Mouse (Mus musculus): Measurements from ENCODE around the gene Cdk19. TPM values are rescaled to one million over a fixed set of nuclear protein-coding genes. Genes with fewer than 3 reads are reported as not detected.

Gene Cdk19
- polyA plus RNA-seq, 1 experiment from 2014 or later, result 14.4 TPM

DNA sequence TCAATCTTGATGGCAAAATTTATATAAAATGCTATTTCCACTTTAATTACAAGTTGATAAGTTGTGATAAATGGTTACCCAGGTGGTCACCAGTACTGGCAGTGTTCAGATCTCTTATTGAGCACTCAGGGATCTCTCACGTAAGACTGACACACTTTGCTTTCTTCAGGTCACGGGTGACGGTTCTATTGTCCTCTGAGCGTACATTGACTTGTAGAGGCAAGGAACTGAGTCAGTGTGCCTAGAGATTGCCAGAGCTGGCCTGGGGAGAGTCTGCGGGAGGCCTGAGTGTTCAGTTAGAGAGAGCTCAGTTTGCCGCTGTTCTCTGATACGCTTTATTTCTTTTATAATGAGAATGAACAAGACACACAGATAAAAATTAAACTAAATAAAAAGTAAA lies 104.0 kb downstream of the Cdk19 start:
- 21% methylated on average over 7 of the region's 7 CpGs for WGBS
- no peak for DNase-seq (ENCODE audit: low spot score)
- H3K9me3 ChIP-seq (ENCODE audit: control insufficient read depth, low read length), result no peaks in the 10 kb centered on the region
- H3K27ac ChIP-seq, result no peak overlapping the region
- H3K4me2 ChIP-seq (replicated peaks), result no peak overlapping the region
- no peaks in the 10 kb centered on the region for H3K27me3 ChIP-seq (ENCODE audit: control insufficient read depth, insufficient read depth, low read length)
- H3K4me1 ChIP-seq (replicated peaks; ENCODE audit: control insufficient read depth, insufficient read depth, low read length), result peaks cover 29% of the 10 kb centered on the region
- H3K9ac ChIP-seq, result no peak overlapping the region
- no peak overlapping the region for H3K4me3 ChIP-seq (replicated peaks; ENCODE audit: low read length)
- ATAC-seq (ENCODE audit: low FRiP score), result no peak
- H3K36me3 ChIP-seq (replicated peaks; ENCODE audit: control insufficient read depth, insufficient read depth), result no peaks in the 10 kb centered on the region

- no peak overlapping the region for H3K4me3 ChIP-seq (replicated peaks; ENCODE audit: low read length)
- no peak overlapping the region for H3K9ac ChIP-seq
- no peaks in the 10 kb centered on the region for H3K9me3 ChIP-seq (ENCODE audit: control insufficient read depth, low read length)
- 0 out of 2 replicates have a peak overlapping the region, but pooled peaks have one; percentile 0 for H3K27ac ChIP-seq
- H3K4me2 ChIP-seq (replicated peaks), result no peak overlapping the region
- H3K4me1 ChIP-seq (replicated peaks; ENCODE audit: control insufficient read depth, insufficient read depth, low read length), result peaks cover 29% of the 10 kb centered on the region
- H3K27me3 ChIP-seq (ENCODE audit: control insufficient read depth, insufficient read depth, low read length), result no peaks in the 10 kb centered on the region
- DNase-seq (ENCODE audit: low spot score) (no peak), ATAC-seq (ENCODE audit: low FRiP score) (no peak)
- H3K36me3 ChIP-seq (replicated peaks; ENCODE audit: control insufficient read depth, insufficient read depth), result no peaks in the 10 kb centered on the region
- 17% methylated on average over 6 of the region's 6 CpGs for WGBS
These were observed 104.5 kb downstream of the Cdk19 start for GRCm38 (mm10) chr10:40443806-40444357.

DNA sequence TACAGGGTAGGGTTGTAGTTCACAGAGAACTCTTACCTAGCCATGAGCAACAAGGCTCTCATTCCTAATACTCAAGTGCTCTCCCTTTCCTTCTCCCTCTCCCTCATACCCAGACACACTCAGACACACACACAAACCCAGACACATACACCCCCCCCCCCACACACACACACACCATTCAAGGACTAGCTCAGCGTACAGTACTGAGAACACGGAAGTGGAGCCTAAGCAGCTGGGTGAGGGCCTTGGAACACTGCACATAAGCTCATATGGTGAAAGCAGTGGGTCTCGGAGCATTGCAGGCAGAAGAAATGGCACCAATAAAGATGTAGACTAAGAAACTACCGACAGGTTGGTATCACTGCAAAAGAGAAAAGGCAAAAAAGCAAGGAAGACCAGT lies 105.2 kb downstream of the Cdk19 start:
- H3K4me3 ChIP-seq (replicated peaks; ENCODE audit: low read length), result no peak overlapping the region
- no peaks in the 10 kb centered on the region for H3K27me3 ChIP-seq (ENCODE audit: control insufficient read depth, insufficient read depth, low read length)
- H3K9me3 ChIP-seq (ENCODE audit: control insufficient read depth, low read length), result no peaks in the 10 kb centered on the region
- 89% methylated on average over 4 of the region's 4 CpGs for WGBS
- no peak for DNase-seq (ENCODE audit: low spot score)
- no peaks in the 10 kb centered on the region for H3K36me3 ChIP-seq (replicated peaks; ENCODE audit: control insufficient read depth, insufficient read depth)
- ATAC-seq (ENCODE audit: low FRiP score), result no peak
- no peak overlapping the region for H3K27ac ChIP-seq
- H3K9ac ChIP-seq, result no peak overlapping the region
- H3K4me1 ChIP-seq (replicated peaks; ENCODE audit: control insufficient read depth, insufficient read depth, low read length), result peaks cover 29% of the 10 kb centered on the region
- no peak overlapping the region for H3K4me2 ChIP-seq (replicated peaks)

DNA sequence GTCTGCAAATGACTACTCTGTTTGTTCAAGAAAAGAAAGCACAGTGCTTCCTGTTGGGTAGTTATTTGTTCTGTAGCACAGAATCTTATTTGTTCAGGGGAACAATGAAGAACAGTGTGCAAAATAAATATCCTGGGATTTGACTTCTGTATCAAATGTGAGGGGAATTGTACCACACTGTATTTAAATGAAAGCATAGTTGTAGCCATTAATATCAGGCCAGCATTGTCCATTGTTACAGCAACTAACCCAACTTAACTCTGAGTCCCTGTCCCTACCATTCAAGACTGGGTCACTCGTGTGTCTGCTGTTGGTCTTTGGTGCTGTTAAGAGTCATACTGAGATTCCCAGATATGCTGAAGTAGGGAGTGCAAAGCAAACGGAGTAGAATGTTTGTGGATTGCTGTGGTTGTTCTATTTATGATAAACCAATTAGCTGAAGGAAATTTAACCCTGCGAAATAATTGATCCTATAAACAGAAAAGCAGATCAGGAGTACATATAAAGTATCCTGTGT lies 106.8 kb downstream of the Cdk19 start:
- ATAC-seq (ENCODE audit: low FRiP score), result no peak
- DNase-seq (ENCODE audit: low spot score), result no peak
- Histone ChIP-seq H3K4me1 (replicated peaks; ENCODE audit: control insufficient read depth, insufficient read depth, low read length) (peaks cover 29% of the 10 kb centered on the region), H3K4me2 (replicated peaks) (no peak overlapping the region), H3K27me3 (ENCODE audit: control insufficient read depth, insufficient read depth, low read length) (no peaks in the 10 kb centered on the region), H3K27ac (peak overlapping the region; percentile 66), H3K9ac (no peak overlapping the region), H3K4me3 (replicated peaks; ENCODE audit: low read length) (no peak overlapping the region), H3K36me3 (replicated peaks; ENCODE audit: control insufficient read depth, insufficient read depth) (no peaks in the 10 kb centered on the region), H3K9me3 (ENCODE audit: control insufficient read depth, low read length) (no peaks in the 10 kb centered on the region)
- 49% methylated on average over 3 of the region's 3 CpGs for WGBS

- 21% methylated on average over 3 of the region's 3 CpGs for WGBS
- H3K9ac ChIP-seq, result no peak overlapping the region
- peak; percentile 63 for DNase-seq (ENCODE audit: low spot score)
- H3K36me3 ChIP-seq (replicated peaks; ENCODE audit: control insufficient read depth, insufficient read depth), result no peaks in the 10 kb centered on the region
- H3K4me3 ChIP-seq (replicated peaks; ENCODE audit: low read length), result no peak overlapping the region
- peaks cover 29% of the 10 kb centered on the region for H3K4me1 ChIP-seq (replicated peaks; ENCODE audit: control insufficient read depth, insufficient read depth, low read length)
- no peaks in the 10 kb centered on the region for H3K9me3 ChIP-seq (ENCODE audit: control insufficient read depth, low read length)
- H3K27me3 ChIP-seq (ENCODE audit: control insufficient read depth, insufficient read depth, low read length), result no peaks in the 10 kb centered on the region
- no peak overlapping the region for H3K4me2 ChIP-seq (replicated peaks)
- no peak for ATAC-seq (ENCODE audit: low FRiP score)
- H3K27ac ChIP-seq, result no peak overlapping the region
These were observed 107.3 kb downstream of the Cdk19 start for GRCm38 (mm10) chr10:40446630-40447029.

DNA sequence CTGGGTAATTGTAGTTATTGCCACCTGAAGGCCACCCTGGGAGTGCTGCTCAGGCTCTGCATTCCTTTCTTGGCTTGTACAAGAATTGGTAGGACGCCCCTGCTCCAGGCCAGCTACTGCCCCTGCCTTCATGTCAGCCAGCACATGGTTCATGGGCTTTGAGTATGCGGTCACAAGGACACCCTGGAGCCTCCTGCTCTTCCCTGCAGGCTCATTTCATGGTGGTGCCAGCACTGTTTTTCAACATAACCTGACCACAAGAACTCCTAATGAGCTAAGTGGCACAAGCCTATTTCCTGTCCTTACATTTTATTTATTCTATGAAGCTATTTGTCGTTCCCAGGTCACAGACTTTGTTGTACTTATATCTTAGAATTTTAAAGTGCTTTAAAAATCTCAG lies 107.9 kb downstream of the Cdk19 start:
- H3K4me1 ChIP-seq (replicated peaks; ENCODE audit: control insufficient read depth, insufficient read depth, low read length), result peaks cover 29% of the 10 kb centered on the region
- H3K27ac ChIP-seq, result peak overlapping the region; percentile 60; the same call in 1 of the 2 replicates
- H3K36me3 ChIP-seq (replicated peaks; ENCODE audit: control insufficient read depth, insufficient read depth), result no peaks in the 10 kb centered on the region
- H3K9ac ChIP-seq, result no peak overlapping the region
- WGBS, result 56% methylated on average over 3 of the region's 3 CpGs
- no peaks in the 10 kb centered on the region for H3K9me3 ChIP-seq (ENCODE audit: control insufficient read depth, low read length)
- no peak overlapping the region for H3K4me2 ChIP-seq (replicated peaks)
- H3K4me3 ChIP-seq (replicated peaks; ENCODE audit: low read length), result no peak overlapping the region
- no peak for DNase-seq (ENCODE audit: low spot score)
- H3K27me3 ChIP-seq (ENCODE audit: control insufficient read depth, insufficient read depth, low read length), result no peaks in the 10 kb centered on the region
- ATAC-seq (ENCODE audit: low FRiP score), result no peak

- Histone ChIP-seq H3K4me1 (replicated peaks; ENCODE audit: control insufficient read depth, insufficient read depth, low read length) (peaks cover 29% of the 10 kb centered on the region), H3K9ac (no peak overlapping the region), H3K4me3 (replicated peaks; ENCODE audit: low read length) (no peak overlapping the region), H3K36me3 (replicated peaks; ENCODE audit: control insufficient read depth, insufficient read depth) (no peaks in the 10 kb centered on the region), H3K9me3 (ENCODE audit: control insufficient read depth, low read length) (no peaks in the 10 kb centered on the region), H3K27ac (0 out of 2 replicates have a peak overlapping the region, but pooled peaks have one; percentile 14), H3K4me2 (replicated peaks) (no peak overlapping the region), H3K27me3 (ENCODE audit: control insufficient read depth, insufficient read depth, low read length) (no peaks in the 10 kb centered on the region)
- ATAC-seq (ENCODE audit: low FRiP score) (no peak), DNase-seq (ENCODE audit: low spot score) (no peak)
- WGBS, result 56% methylated on average over 5 of the region's 5 CpGs
These were observed 108.6 kb downstream of the Cdk19 start for GRCm38 (mm10) chr10:40447921-40448320.

DNA sequence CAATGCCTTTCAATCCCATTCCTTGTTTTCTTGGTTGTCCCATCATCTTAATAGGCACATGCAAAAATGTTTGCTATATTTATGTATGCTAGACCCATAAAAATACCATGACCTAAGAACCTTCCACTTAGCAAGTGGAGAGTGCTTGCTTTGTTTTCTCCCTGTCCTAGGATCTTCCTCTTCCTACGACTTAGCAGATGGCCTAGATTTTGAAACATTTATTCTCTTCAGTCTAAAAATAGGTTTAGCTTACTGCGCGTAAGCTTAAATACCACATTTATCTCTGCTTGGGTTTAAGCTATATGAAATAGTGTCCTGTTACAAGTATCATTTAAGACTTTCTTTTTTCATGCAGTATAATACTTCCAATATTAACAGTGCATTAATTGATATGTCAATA lies 109.1 kb downstream of the Cdk19 start:
- Histone ChIP-seq H3K4me3 (replicated peaks; ENCODE audit: low read length) (no peak overlapping the region), H3K4me1 (replicated peaks; ENCODE audit: control insufficient read depth, insufficient read depth, low read length) (peaks cover 25% of the 10 kb centered on the region), H3K9ac (no peak overlapping the region), H3K36me3 (replicated peaks; ENCODE audit: control insufficient read depth, insufficient read depth) (no peaks in the 10 kb centered on the region), H3K27me3 (ENCODE audit: control insufficient read depth, insufficient read depth, low read length) (no peaks in the 10 kb centered on the region), H3K4me2 (replicated peaks) (no peak overlapping the region), H3K27ac (0 out of 2 replicates have a peak overlapping the region, but pooled peaks have one; percentile 14), H3K9me3 (ENCODE audit: control insufficient read depth, low read length) (no peaks in the 10 kb centered on the region)
- no peak for ATAC-seq (ENCODE audit: low FRiP score)
- no peak for DNase-seq (ENCODE audit: low spot score)
- WGBS, result 89% methylated on average over 3 of the region's 3 CpGs

DNA sequence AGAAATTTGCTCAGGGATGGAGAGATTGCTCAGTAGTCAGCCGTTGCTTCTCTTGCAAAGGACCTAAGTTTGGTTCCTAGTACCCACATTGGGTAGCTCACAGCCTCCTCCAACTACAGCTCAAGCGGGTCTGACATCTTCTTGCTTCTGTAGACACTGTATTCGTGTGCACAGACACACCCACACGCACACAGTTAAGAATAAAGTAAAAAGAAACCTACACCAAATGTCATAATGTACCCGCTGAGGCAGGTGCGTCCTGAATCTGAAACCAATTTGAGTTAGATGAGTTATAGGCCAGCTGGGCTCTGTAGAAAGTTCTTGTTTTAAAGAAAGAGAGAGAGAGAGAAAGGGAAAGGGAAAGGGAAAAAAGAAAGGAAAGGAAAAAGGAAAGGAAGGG lies 110.2 kb downstream of the Cdk19 start:
- H3K4me3 ChIP-seq (replicated peaks; ENCODE audit: low read length), result no peak overlapping the region
- WGBS, result 90% methylated on average over 6 of the region's 6 CpGs
- peaks cover 23% of the 10 kb centered on the region for H3K4me1 ChIP-seq (replicated peaks; ENCODE audit: control insufficient read depth, insufficient read depth, low read length)
- DNase-seq (ENCODE audit: low spot score), result no peak
- H3K4me2 ChIP-seq (replicated peaks), result no peak overlapping the region
- H3K27me3 ChIP-seq (ENCODE audit: control insufficient read depth, insufficient read depth, low read length), result no peaks in the 10 kb centered on the region
- no peaks in the 10 kb centered on the region for H3K9me3 ChIP-seq (ENCODE audit: control insufficient read depth, low read length)
- ATAC-seq (ENCODE audit: low FRiP score), result no peak
- no peak overlapping the region for H3K9ac ChIP-seq
- no peak overlapping the region for H3K27ac ChIP-seq
- H3K36me3 ChIP-seq (replicated peaks; ENCODE audit: control insufficient read depth, insufficient read depth), result no peaks in the 10 kb centered on the region

DNA sequence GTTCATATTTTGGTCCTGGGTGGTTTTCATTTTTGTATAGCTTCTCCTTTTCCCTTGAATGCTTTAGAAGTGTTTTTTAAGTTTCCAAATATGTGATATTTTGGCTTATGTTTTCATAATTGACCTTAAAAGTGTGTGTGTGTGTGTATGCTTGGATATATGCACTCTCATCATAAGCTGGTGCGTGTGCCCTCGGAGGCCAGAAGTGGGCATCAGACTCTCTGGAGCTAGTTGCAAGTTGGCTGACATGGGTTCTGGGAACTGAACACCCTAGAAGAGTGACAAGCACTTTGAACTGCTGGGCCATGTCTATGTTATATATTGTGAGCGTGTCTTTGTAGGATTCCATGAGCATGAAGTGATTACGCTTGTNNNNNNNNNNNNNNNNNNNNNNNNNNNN lies 110.8 kb downstream of the Cdk19 start:
- no peaks in the 10 kb centered on the region for H3K36me3 ChIP-seq (replicated peaks; ENCODE audit: control insufficient read depth, insufficient read depth)
- H3K4me2 ChIP-seq (replicated peaks), result no peak overlapping the region
- no peak overlapping the region for H3K4me3 ChIP-seq (replicated peaks; ENCODE audit: low read length)
- no peaks in the 10 kb centered on the region for H3K9me3 ChIP-seq (ENCODE audit: control insufficient read depth, low read length)
- no peak overlapping the region for H3K27ac ChIP-seq
- 97% methylated on average over 4 of the region's 4 CpGs for WGBS
- DNase-seq (ENCODE audit: low spot score) (no peak), ATAC-seq (ENCODE audit: low FRiP score) (no peak)
- no peaks in the 10 kb centered on the region for H3K27me3 ChIP-seq (ENCODE audit: control insufficient read depth, insufficient read depth, low read length)
- peaks cover 23% of the 10 kb centered on the region for H3K4me1 ChIP-seq (replicated peaks; ENCODE audit: control insufficient read depth, insufficient read depth, low read length)
- no peak overlapping the region for H3K9ac ChIP-seq
